Mouse (Mus musculus) bone marrow macrophage, adult 2 months (primary cell): Measurements from ENCODE around the gene Nagk. TPM values are rescaled to one million over a fixed set of nuclear protein-coding genes. Genes with fewer than 3 reads are reported as not detected.

Experiments
- H3K27ac ChIP-seq: 2 replicates; pipeline ENCODE4 v1.5.1; 2012; ENCODE audit warnings: low read depth, low read length; ENCODE audit not compliant: insufficient read depth
- H3K4me1 ChIP-seq: 2 replicates; pipeline ENCODE4 v1.6.1; 2012; ENCODE audit warnings: low read length; ENCODE audit not compliant: control insufficient read depth, insufficient read depth
- H3K4me3 ChIP-seq: 2 replicates; pipeline ENCODE4 v1.5.1; 2012; ENCODE audit warnings: mild to moderate bottlenecking, low read length, moderate library complexity; ENCODE audit not compliant: insufficient read depth
- CTCF ChIP-seq: IDR thresholded peaks from 2 replicates; pipeline ENCODE4 v1.5.1; 2012; ENCODE audit warnings: low read depth, mild to moderate bottlenecking, low read length, moderate library complexity
- POLR2A ChIP-seq: IDR thresholded peaks from 2 replicates; pipeline ENCODE4 v1.6.1; 2012; ENCODE audit warnings: mild to moderate bottlenecking, low read depth, low read length, borderline replicate concordance
- polyA plus RNA-seq: library from polyadenylated mRNA; stranded (reverse); fragments of >200 nt; gene quantifications from 2 replicates; pipeline ENCODE4 v1.2.4, GENCODE M21; 2012; ENCODE audit not compliant: missing spikeins, insufficient read depth, insufficient read length

Nagk gene
- polyA plus RNA-seq, 1 experiment = 122 TPM

- no peak overlapping the region for H3K4me3 ChIP-seq
- peaks cover 9% of the 10 kb centered on the region for H3K4me1 ChIP-seq
- peak overlapping the region; percentile 55 for H3K27ac ChIP-seq
- TF ChIP-seq CTCF = no peak
- TF ChIP-seq POLR2A = no peak
Observed at GRCm38 (mm10) chr6:83838046-83838445, 43.3 kb downstream of the Nagk start.

GRCm38 (mm10) chr6:83840086-83840485 is 45.3 kb downstream of the Nagk start:
- TF ChIP-seq CTCF (no peak), POLR2A (no peak)
- H3K27ac ChIP-seq = no peak overlapping the region
- peaks cover 12% of the 10 kb centered on the region for H3K4me1 ChIP-seq
- H3K4me3 ChIP-seq = no peak overlapping the region

GRCm38 (mm10) chr6:83844913-83845312 is 50.1 kb downstream of the Nagk start:
- no peak overlapping the region for H3K4me3 ChIP-seq
- H3K27ac ChIP-seq = no peak overlapping the region
- H3K4me1 ChIP-seq = peaks cover 3% of the 10 kb centered on the region; the same call in 1 of the 2 replicates
- TF ChIP-seq POLR2A (no peak), CTCF (no peak)

- peaks cover 3% of the 10 kb centered on the region; the same call in 1 of the 2 replicates for H3K4me1 ChIP-seq
- H3K27ac ChIP-seq = no peak overlapping the region
- no peak for TF ChIP-seq CTCF
- no peak for TF ChIP-seq POLR2A
- no peak overlapping the region for H3K4me3 ChIP-seq
Observed at GRCm38 (mm10) chr6:83846141-83846540, 51.4 kb downstream of the Nagk start.

DNA sequence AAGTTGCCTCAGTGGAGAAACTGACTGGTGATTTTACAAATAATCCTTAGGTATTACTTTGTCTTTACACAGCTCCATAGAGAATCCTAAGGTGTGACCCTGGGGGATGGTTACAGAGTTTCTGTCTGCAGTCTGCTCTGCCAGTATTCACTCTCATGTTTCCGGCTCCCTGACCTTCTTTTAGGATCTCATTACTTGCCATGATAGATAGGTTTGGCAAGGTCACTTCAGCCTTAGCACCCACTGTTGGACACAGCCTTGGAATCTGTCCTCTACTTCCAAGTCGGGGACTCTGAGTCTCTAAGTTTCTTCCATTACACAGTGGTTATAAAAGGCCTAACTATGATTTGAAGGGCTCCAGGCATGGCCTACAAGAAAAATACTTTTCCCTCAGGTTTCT is 54.7 kb downstream of the Nagk start:
- no peak for TF ChIP-seq CTCF
- no peak for TF ChIP-seq POLR2A
- Histone ChIP-seq H3K27ac (no peak overlapping the region), H3K4me3 (no peak overlapping the region), H3K4me1 (peaks cover 3% of the 10 kb centered on the region; the same call in 1 of the 2 replicates)

Other genes starting within 250 kb of the Nagk start
- 28.8 and 36.4 TPM in 2 replicates for gene Stambp, start 222.3 kb upstream of the Nagk start, polyA plus RNA-seq
- gene Clec4f, start 138.8 kb upstream of the Nagk start, polyA plus RNA-seq = not detected in 2 replicates
- 3.6 and 5.1 TPM in 2 replicates for gene Cd207, start 117.1 kb upstream of the Nagk start, polyA plus RNA-seq
- gene Vax2, start 83.7 kb upstream of the Nagk start, polyA plus RNA-seq = not detected in 2 replicates
- not detected in 2 replicates for gene Atp6v1b1, start 52.0 kb upstream of the Nagk start, polyA plus RNA-seq
- not detected in 2 replicates for gene Ankrd53, start 32.3 kb upstream of the Nagk start, polyA plus RNA-seq
- 97.3 and 108 TPM in 2 replicates for gene Tex261, start 19.2 kb upstream of the Nagk start, polyA plus RNA-seq
- 7.0 and 9.8 TPM in 2 replicates for gene Paip2b, start 36.8 kb downstream of the Nagk start, polyA plus RNA-seq
- 70.3 and 82.0 TPM in 2 replicates for gene Zfp638, start 72.1 kb downstream of the Nagk start, polyA plus RNA-seq
- 0.11 TPM in 1 of 2 replicates, not detected in the other for gene Dysf, start 213.6 kb downstream of the Nagk start, polyA plus RNA-seq